Mouse (Mus musculus) liver, embryonic 14.5 days (tissue): Measurements from ENCODE around the gene Pde5a.

Experiments used
- CTCF ChIP-seq: IDR thresholded peaks from 2 replicates; pipeline ENCODE4 v1.5.1; 2016; ENCODE audit warnings: antibody characterized with exemption, low read depth, control low read depth
- EP300 ChIP-seq: IDR thresholded peaks from 2 replicates; pipeline ENCODE4 v1.6.1; 2016; ENCODE audit warnings: antibody characterized with exemption, low read depth

DNA sequence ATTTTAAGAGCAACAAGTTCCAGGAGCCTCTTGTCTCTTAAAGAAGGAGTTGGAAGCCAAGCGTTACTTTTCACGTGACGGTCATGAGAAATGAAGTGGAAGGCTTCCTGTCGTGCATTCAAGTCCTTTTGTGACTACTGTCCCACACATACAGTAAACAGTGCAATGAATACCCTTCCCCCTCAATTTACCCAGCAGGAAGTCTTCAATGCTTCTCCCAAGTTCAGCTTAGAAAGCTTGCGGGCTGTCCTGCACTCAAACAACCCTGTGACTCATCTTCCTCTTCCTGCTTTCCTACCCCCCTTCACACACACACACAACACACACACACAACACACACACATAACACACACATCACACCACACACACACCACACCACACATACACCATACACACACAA, 105.8 kb downstream of the Pde5a start:
- TF ChIP-seq CTCF (no peak), EP300 (no peak)
